Mouse (Mus musculus) heart, embryonic 10.5 days (tissue): ENCODE measurements at regions not wholly inside any gene's neighbourhood (a gene's known extent, or its start where the extent isn't known, plus 50 kb on each side); places are given as distances from the start of the nearest gene placed in this dataset.

Source experiments
- DNase-seq: peaks from one replicate; pipeline ENCODE4 v3.0.0-alpha.2; 2017; ENCODE audit warnings: low spot score
- H3K27ac ChIP-seq: fragments of 300-500 bp; sonication (generic); 2 replicates; pipeline ENCODE4 v1.5.1; 2016; ENCODE audit warnings: mild to moderate bottlenecking
- H3K27me3 ChIP-seq: fragments of 300-500 bp; sonication (generic); 2 replicates; pipeline ENCODE4 v1.6.1; 2016; ENCODE audit warnings: mild to moderate bottlenecking; ENCODE audit not compliant: poor library complexity, insufficient read depth, severe bottlenecking
- H3K36me3 ChIP-seq: fragments of 300-500 bp; sonication (generic); 2 replicates; pipeline ENCODE4 v1.6.1; 2016; ENCODE audit warnings: mild to moderate bottlenecking, moderate library complexity
- H3K4me1 ChIP-seq: fragments of 300-500 bp; sonication (generic); 2 replicates; pipeline ENCODE4 v1.6.1; 2016; ENCODE audit warnings: mild to moderate bottlenecking
- H3K4me3 ChIP-seq: fragments of 300-500 bp; sonication (generic); 2 replicates; pipeline ENCODE4 v1.5.1; 2016; ENCODE audit warnings: mild to moderate bottlenecking, moderate library complexity
- H3K9me3 ChIP-seq: fragments of 300-500 bp; sonication (generic); 2 replicates; pipeline ENCODE4 v1.6.1; 2016; ENCODE audit warnings: mild to moderate bottlenecking, moderate library complexity
- WGBS: fragments of 180-500 bp; shearing (Covaris S2); methylation state at CpG from one replicate; pipeline ENCODE4 v1.1.7; 2016; 5-methylcytosine and 5-hydroxymethylcytosine counted together

GRCm38 (mm10) chr14:54161916-54162315, 92.0 kb downstream of the Dad1 start:
- Histone ChIP-seq H3K4me3 (no peak overlapping the region), H3K4me1 (peaks cover 42% of the 10 kb centered on the region), H3K36me3 (no peaks in the 10 kb centered on the region), H3K9me3 (no peaks in the 10 kb centered on the region), H3K27ac (peak overlapping the region; percentile 62), H3K27me3 (no peaks in the 10 kb centered on the region)
- peak; percentile 58 for DNase-seq
- 64% methylated on average over 8 of the region's 8 CpGs for WGBS

DNA sequence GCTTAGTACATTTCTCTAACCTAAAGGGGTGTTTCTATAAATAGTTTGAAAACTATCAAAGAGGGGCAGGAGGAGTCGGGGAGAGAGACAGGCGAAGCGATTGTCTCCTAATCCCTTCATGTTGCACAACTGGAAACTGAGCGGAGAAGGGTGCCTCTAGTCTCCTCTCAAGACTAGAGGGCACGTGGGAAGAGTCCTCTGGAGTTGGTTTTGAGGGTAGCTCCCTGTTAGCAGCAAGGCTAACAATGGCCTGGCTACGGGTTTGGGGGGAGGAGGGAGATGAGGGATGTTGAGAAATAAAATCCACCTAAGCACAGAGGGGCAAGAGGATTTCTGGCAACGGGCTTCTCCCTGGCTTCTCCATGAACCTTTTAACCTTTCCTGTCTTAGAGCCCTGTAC, 92.7 kb downstream of the Dad1 start:
- no peak overlapping the region for H3K4me3 ChIP-seq
- peak overlapping the region; percentile 62 for H3K27ac ChIP-seq
- peaks cover 36% of the 10 kb centered on the region for H3K4me1 ChIP-seq
- H3K9me3 ChIP-seq, result no peaks in the 10 kb centered on the region
- no peaks in the 10 kb centered on the region for H3K36me3 ChIP-seq
- WGBS, result 43% methylated on average over 7 of the region's 7 CpGs
- peak; percentile 63 for DNase-seq
- H3K27me3 ChIP-seq, result no peaks in the 10 kb centered on the region

DNA sequence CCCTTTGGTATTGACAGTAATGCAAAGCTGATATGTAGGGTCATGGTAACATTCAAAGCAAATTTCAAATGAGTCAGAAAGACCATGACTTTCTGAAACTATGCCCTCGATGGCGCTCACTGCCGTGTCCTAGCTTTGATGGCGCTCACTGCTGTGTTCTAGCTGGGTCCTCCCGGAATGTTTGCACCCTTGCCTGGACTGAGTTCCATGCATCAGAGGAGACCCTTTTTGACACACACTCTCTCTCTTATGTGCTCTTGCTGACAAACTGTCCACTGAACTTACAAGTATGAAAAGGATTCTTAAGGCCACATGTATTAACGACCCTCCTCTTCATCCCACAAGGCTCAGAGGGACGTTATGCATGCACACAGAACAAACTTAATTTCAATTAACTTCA, 94.1 kb downstream of the Dad1 start:
- H3K27me3 ChIP-seq, result no peaks in the 10 kb centered on the region
- peaks cover 36% of the 10 kb centered on the region for H3K4me1 ChIP-seq
- no peaks in the 10 kb centered on the region for H3K36me3 ChIP-seq
- no peak overlapping the region for H3K27ac ChIP-seq
- 89% methylated on average over 7 of the region's 7 CpGs for WGBS
- DNase-seq, result peak; percentile 74
- H3K9me3 ChIP-seq, result no peaks in the 10 kb centered on the region
- H3K4me3 ChIP-seq, result no peak overlapping the region

DNA sequence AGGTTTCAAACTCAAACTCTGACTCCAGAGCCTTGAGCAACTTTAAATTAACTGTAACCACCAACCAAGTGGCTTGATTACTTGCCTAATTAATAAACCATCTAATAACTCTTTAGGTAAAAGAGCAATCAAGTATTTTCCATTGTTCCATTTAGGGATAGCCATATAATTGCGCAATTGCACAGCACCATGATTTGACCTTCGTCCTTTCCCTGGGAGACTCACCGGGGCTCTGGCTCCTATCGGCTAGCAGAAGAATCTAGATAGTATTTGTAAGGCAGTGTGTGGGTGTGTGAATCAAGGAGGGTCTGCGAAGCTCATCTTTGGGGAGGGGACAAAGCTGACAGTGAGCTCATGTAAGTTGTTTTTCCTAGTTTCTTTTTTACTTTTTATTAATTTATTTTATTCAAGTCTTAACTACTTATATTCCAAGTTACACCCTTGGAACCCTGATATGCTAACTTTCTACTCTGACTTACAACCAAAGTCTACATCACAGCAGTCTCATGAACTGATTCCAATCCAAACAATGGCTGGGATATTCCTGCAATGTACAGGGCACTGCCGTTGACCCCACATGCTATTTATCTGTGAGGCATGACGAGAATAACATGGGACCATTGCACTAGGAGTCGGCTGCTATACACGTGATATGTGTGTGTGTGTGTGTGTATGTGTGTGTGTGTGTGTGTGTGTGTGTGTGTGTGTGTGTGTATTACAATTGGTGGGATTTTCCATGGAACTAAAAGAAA, 95.5 kb downstream of the Dad1 start:
- Histone ChIP-seq H3K9me3 (no peaks in the 10 kb centered on the region), H3K36me3 (no peaks in the 10 kb centered on the region), H3K4me1 (peaks cover 23% of the 10 kb centered on the region), H3K4me3 (no peak overlapping the region), H3K27ac (no peak overlapping the region), H3K27me3 (no peaks in the 10 kb centered on the region)
- 72% methylated on average over 9 of the region's 9 CpGs for WGBS
- peak; percentile 67 for DNase-seq

DNA sequence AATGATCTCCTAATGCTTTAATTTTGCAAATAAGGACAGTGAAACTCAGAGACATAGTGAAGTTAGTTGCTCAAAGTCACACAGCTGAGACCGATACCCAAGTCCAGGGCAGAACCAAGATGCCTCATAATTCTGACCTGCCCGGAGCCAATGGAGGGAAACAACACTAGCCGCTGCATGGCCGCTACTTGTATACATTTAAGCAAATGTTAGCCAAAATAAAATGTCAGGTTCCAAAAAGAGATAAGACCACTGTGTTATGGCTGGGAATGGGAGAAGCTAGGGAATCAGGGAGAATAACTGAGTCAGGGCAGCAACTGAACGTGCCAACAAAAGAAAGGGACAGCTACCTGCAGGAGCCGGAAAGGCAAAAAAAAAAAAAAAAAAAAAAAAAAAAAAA, 97.4 kb downstream of the Dad1 start:
- H3K27ac ChIP-seq, result no peak overlapping the region
- H3K36me3 ChIP-seq, result no peaks in the 10 kb centered on the region
- H3K27me3 ChIP-seq, result no peaks in the 10 kb centered on the region
- WGBS, result 90% methylated on average over 6 of the region's 6 CpGs
- H3K4me1 ChIP-seq, result peaks cover 22% of the 10 kb centered on the region
- H3K4me3 ChIP-seq, result no peak overlapping the region
- no peaks in the 10 kb centered on the region for H3K9me3 ChIP-seq
- DNase-seq, result peak; percentile 30

DNA sequence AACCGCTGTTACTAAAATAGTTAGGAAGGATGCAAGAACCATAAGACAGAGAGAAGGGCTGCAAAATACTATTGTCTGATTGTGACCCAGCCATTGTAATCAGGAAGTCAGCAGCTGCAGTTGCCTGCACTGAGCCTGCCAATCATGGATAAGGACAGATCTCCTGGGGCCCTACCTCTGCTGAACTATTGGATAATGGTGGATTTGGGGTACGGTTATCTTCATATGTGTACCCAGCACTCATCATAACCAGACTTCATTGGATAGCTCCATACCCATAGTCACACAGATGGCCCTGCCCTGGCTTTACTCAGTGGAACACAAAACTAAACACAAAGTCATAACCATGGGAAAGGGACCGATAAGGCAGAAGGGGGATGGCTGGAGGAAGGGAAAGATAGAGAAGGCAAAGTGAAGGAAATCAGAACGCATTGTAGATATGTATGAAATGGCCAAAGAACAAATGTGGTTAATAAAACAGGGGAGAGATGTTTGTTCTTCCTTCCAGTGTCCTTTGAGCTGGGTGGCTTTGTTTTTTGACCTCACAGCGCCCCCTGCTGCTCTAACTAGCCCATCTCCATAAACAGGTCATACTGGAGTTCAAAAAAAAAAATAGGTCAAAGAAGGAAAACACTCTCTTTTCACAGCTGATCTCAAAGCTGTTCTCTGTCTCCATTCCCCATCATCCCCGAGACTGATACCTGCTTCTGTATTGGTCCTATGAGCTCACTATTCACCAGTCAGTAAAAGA, 101.2 kb downstream of the Dad1 start:
- no peaks in the 10 kb centered on the region for H3K36me3 ChIP-seq
- no peak overlapping the region for H3K4me3 ChIP-seq
- H3K9me3 ChIP-seq, result no peaks in the 10 kb centered on the region
- WGBS, result 40% methylated on average over 6 of the region's 6 CpGs
- peaks cover 17% of the 10 kb centered on the region for H3K4me1 ChIP-seq
- peak; percentile 83 for DNase-seq
- no peak overlapping the region; the same call in 1 of the 2 replicates for H3K27ac ChIP-seq
- no peaks in the 10 kb centered on the region for H3K27me3 ChIP-seq

DNA sequence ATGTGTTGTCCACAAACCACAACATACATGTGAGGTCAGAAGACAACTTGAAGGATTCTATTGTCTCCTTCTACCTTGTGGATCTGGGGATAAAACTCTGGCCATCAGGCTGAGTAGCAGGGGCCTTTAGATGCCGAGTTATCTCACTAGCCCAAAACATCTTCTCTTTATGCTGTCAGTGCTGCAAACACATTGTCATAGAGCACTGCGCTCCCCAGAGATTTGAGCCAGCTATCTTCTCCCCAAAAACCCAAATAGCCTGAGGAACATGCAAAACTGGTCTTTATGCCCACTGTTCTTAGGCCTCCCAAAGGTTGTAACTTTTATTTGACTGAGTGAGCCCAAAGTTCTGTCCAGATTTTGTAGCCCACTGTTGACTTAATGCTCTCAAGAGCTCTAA, 102.0 kb downstream of the Dad1 start:
- DNase-seq, result peak; percentile 28
- H3K27ac ChIP-seq, result no peak overlapping the region; the same call in 1 of the 2 replicates
- H3K4me1 ChIP-seq, result peaks cover 17% of the 10 kb centered on the region
- 86% methylated on average over 2 of the region's 2 CpGs for WGBS
- no peaks in the 10 kb centered on the region for H3K27me3 ChIP-seq
- no peaks in the 10 kb centered on the region for H3K36me3 ChIP-seq
- no peaks in the 10 kb centered on the region for H3K9me3 ChIP-seq
- no peak overlapping the region for H3K4me3 ChIP-seq

GRCm38 (mm10) chr14:54151272-54151671, 102.6 kb downstream of the Dad1 start:
- Histone ChIP-seq H3K27ac (no peak overlapping the region), H3K36me3 (no peaks in the 10 kb centered on the region), H3K27me3 (no peaks in the 10 kb centered on the region), H3K9me3 (no peaks in the 10 kb centered on the region), H3K4me3 (no peak overlapping the region), H3K4me1 (peaks cover 23% of the 10 kb centered on the region)
- peak; percentile 67 for DNase-seq
- 72% methylated on average over 3 of the region's 3 CpGs for WGBS

- no peak overlapping the region for H3K27ac ChIP-seq
- 86% methylated on average over 5 of the region's 5 CpGs for WGBS
- H3K4me1 ChIP-seq, result peaks cover 22% of the 10 kb centered on the region
- H3K4me3 ChIP-seq, result no peak overlapping the region
- no peaks in the 10 kb centered on the region for H3K9me3 ChIP-seq
- DNase-seq, result no peak
- no peaks in the 10 kb centered on the region for H3K36me3 ChIP-seq
- H3K27me3 ChIP-seq, result no peaks in the 10 kb centered on the region
Measured at GRCm38 (mm10) chr14:54150221-54150620, 103.7 kb downstream of the Dad1 start.

DNA sequence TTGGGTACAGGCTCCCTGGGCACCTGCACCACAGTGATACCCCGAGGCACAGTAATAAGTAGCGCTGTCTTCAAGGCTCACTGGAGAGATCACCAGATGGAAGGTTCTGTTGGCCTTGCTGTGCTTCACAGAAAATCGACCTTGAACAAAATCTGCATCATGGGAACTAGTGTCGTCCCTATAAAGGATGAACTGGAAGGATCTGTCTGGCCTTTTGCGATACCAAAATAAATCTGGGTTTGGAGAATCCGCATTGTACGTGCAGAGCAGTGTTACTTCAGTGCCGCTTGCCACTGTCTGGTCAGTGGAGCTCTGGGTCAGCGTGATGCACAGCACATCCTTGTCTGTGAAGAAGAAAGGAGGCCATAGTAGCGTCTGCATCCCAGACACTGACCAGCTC, 105.3 kb downstream of the Dad1 start:
- Histone ChIP-seq H3K27me3 (no peaks in the 10 kb centered on the region), H3K9me3 (no peaks in the 10 kb centered on the region), H3K4me1 (peaks cover 21% of the 10 kb centered on the region), H3K4me3 (no peak overlapping the region), H3K36me3 (no peaks in the 10 kb centered on the region), H3K27ac (no peak overlapping the region)
- WGBS, result 86% methylated on average over 10 of the region's 10 CpGs
- peak; percentile 48 for DNase-seq

GRCm38 (mm10) chr14:54148121-54148520, 105.8 kb downstream of the Dad1 start:
- peak; percentile 43 for DNase-seq
- Histone ChIP-seq H3K4me3 (no peak overlapping the region), H3K27me3 (no peaks in the 10 kb centered on the region), H3K9me3 (no peaks in the 10 kb centered on the region), H3K36me3 (no peaks in the 10 kb centered on the region), H3K4me1 (peaks cover 21% of the 10 kb centered on the region), H3K27ac (no peak overlapping the region)
- 79% methylated on average over 4 of the region's 4 CpGs for WGBS

DNA sequence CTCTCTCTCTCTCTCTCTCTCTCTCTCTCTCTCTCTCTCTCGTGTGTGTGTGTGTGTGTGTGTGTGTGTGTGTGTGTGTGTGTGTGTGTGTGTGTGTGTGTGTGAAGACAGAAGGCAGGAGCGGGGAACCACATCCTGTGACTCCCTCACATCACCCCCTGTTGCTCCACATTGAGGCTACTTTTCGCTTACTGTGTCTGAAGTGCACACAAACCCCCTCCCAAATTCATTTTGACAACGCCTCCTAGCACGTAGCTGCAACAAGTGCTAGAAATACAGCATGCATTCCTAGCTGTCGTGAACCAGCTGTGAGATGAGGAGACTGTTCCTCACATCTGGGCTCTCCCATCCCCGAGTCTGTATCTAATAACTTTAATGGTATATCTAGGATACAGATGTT, 106.4 kb downstream of the Dad1 start:
- no peak for DNase-seq
- 75% methylated on average over 6 of the region's 7 CpGs for WGBS
- H3K27ac ChIP-seq, result no peak overlapping the region
- peaks cover 18% of the 10 kb centered on the region for H3K4me1 ChIP-seq
- no peaks in the 10 kb centered on the region for H3K36me3 ChIP-seq
- no peaks in the 10 kb centered on the region for H3K27me3 ChIP-seq
- H3K9me3 ChIP-seq, result no peaks in the 10 kb centered on the region
- no peak overlapping the region for H3K4me3 ChIP-seq
